Mouse (Mus musculus) midbrain, embryonic 14.5 days (tissue): ENCODE data around the gene Vmn1r214. TPM values are rescaled to one million over a fixed set of nuclear protein-coding genes. Genes with fewer than 3 reads are reported as not detected.
A peak's percentile ranks its signal among the peaks of the same experiment; 100 is the strongest.

ENCODE experiments used
- ATAC-seq: fragments of 200-750 bp; cut with Nextera tagmentation; 2 replicates; pipeline ENCODE4 v1.8.0; 2017; ENCODE audit warnings: moderate number of reproducible peaks, moderate library complexity; ENCODE audit not compliant: low FRiP score, low TSS enrichment
- DNase-seq: peaks from one replicate; pipeline ENCODE4 v3.0.0-alpha.2; 2015
- H3K27ac ChIP-seq: fragments of 300-500 bp; sonication (generic); replicated peaks from 2 replicates; pipeline ENCODE4 v1.5.1; 2014; ENCODE audit warnings: mild to moderate bottlenecking, low read depth, low read length, moderate library complexity
- H3K27me3 ChIP-seq: fragments of 300-500 bp; sonication (generic); 2 replicates; pipeline ENCODE4 v1.6.1; 2014; ENCODE audit warnings: low read length, control low read depth, mixed read lengths; ENCODE audit not compliant: control insufficient read depth, insufficient read depth
- H3K36me3 ChIP-seq: fragments of 300-500 bp; sonication (generic); 2 replicates; pipeline ENCODE4 v1.6.1; 2014; ENCODE audit warnings: low read length, control low read depth; ENCODE audit not compliant: control insufficient read depth, insufficient read depth
- H3K4me1 ChIP-seq: fragments of 300-500 bp; sonication (generic); 2 replicates; pipeline ENCODE4 v1.6.1; 2014; ENCODE audit warnings: mild to moderate bottlenecking, antibody characterized with exemption, low read length, control low read depth; ENCODE audit not compliant: control insufficient read depth, insufficient read depth
- H3K4me2 ChIP-seq: fragments of 300-500 bp; sonication (generic); 2 replicates; pipeline ENCODE4 v1.6.1; 2014; ENCODE audit warnings: mild to moderate bottlenecking, low read length, moderate library complexity
- H3K4me3 ChIP-seq: fragments of 300-500 bp; sonication (generic); replicated peaks from 2 replicates; pipeline ENCODE4 v1.5.1; 2014; ENCODE audit warnings: low read depth, low read length
- H3K9ac ChIP-seq: fragments of 300-500 bp; sonication (generic); replicated peaks from 2 replicates; pipeline ENCODE4 v1.6.1; 2014; ENCODE audit warnings: mild to moderate bottlenecking, low read length, moderate library complexity
- H3K9me3 ChIP-seq: fragments of 300-500 bp; sonication (generic); 2 replicates; pipeline ENCODE4 v1.6.1; 2016; ENCODE audit warnings: low read length, control low read depth, mixed read lengths; ENCODE audit not compliant: control insufficient read depth
- WGBS: fragments of 180-500 bp; shearing (Covaris S2); extraction: QIAGEN DNeasy Blood & Tissue Kit; methylation state at CpG from one replicate; pipeline ENCODE4 v1.1.7; 2014; 5-methylcytosine and 5-hydroxymethylcytosine counted together
- polyA plus RNA-seq: library from polyadenylated mRNA; unstranded; fragments of >200 nt; fragmentation: Nextera tagmentation; extraction: Ambion mirVana; gene quantifications from 2 replicates; pipeline ENCODE4 v1.2.1, GENCODE M21; 2014

Vmn1r214 gene
- polyA plus RNA-seq, result not detected in 2 replicates

- DNase-seq, result no peak
- Histone ChIP-seq H3K9me3 (no peaks in the 10 kb centered on the region), H3K36me3 (no peaks in the 10 kb centered on the region), H3K9ac (no peak within 1 kb of the TSS), H3K27ac (no peak within 1 kb of the TSS), H3K4me2 (no peak within 1 kb of the TSS), H3K4me1 (no peaks in the 10 kb centered on the region), H3K27me3 (no peaks in the 10 kb centered on the region), H3K4me3 (no peak within 1 kb of the TSS)
- no peak for ATAC-seq
- 88% methylated on average over 3 of the region's 3 CpGs for WGBS
Observed at GRCm38 (mm10) chr13:23030118-23030517, at the start of gene Vmn1r214. TSS of gene Vmn1r214 (plus strand) at chr13:23030418.

GRCm38 (mm10) chr13:22990214-22990891, 39.9 kb upstream of the Vmn1r214 start:
- Histone ChIP-seq H3K4me2 (no peak overlapping the region), H3K4me3 (no peak overlapping the region), H3K27ac (no peak overlapping the region), H3K4me1 (no peaks in the 10 kb centered on the region), H3K27me3 (no peaks in the 10 kb centered on the region), H3K9ac (no peak overlapping the region), H3K9me3 (no peaks in the 10 kb centered on the region), H3K36me3 (no peaks in the 10 kb centered on the region)
- WGBS, result 86% methylated on average over 11 of the region's 11 CpGs
- ATAC-seq (no peak), DNase-seq (no peak)

- no peak overlapping the region for H3K4me2 ChIP-seq
- H3K4me1 ChIP-seq, result no peaks in the 10 kb centered on the region
- whole genome bisulfite sequencing, result 33% methylated on average over 1 of the region's 1 CpGs
- H3K9ac ChIP-seq, result no peak overlapping the region
- no peaks in the 10 kb centered on the region for H3K36me3 ChIP-seq
- H3K27me3 ChIP-seq, result no peaks in the 10 kb centered on the region
- no peak for ATAC-seq
- no peaks in the 10 kb centered on the region for H3K9me3 ChIP-seq
- H3K27ac ChIP-seq, result no peak overlapping the region
- DNase-seq, result no peak
- H3K4me3 ChIP-seq, result no peak overlapping the region
Observed at GRCm38 (mm10) chr13:22992178-22992700, 38.0 kb upstream of the Vmn1r214 start.

DNA sequence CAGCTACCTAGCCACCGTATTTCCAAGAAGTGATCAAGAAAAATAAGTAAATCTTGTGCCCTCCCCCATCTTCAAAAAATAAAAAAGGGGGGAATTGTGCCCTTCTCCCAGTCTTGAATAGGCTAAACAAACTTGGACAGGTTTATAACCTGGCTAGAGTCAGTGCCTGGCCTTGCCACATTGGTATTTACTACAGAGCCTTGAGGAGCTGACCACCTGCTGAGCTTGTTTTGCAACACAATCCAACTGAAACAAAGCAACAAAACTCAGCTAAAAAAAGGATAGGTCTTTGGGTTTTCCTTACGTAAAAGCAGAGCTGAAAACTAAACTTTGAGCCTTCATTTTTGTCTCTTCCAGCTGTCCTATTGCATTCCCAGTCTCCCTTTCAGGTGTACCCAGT, 37.5 kb upstream of the Vmn1r214 start:
- 67% methylated on average over 2 of the region's 2 CpGs for WGBS
- no peak overlapping the region for H3K27ac ChIP-seq
- no peaks in the 10 kb centered on the region for H3K9me3 ChIP-seq
- H3K4me2 ChIP-seq, result no peak overlapping the region
- no peak overlapping the region for H3K4me3 ChIP-seq
- H3K4me1 ChIP-seq, result no peaks in the 10 kb centered on the region
- H3K9ac ChIP-seq, result no peak overlapping the region
- no peaks in the 10 kb centered on the region for H3K27me3 ChIP-seq
- no peaks in the 10 kb centered on the region for H3K36me3 ChIP-seq
- ATAC-seq (no peak), DNase-seq (no peak)

- Histone ChIP-seq H3K9me3 (no peaks in the 10 kb centered on the region), H3K4me1 (no peaks in the 10 kb centered on the region), H3K9ac (no peak within 1 kb of the TSS)
Observed at GRCm38 (mm10) chr13:23007356-23007755, 22.9 kb upstream of the Vmn1r214 start, which contains the start of gene Vmn1r213. TSS of gene Vmn1r213 (plus strand) at chr13:23007656.

DNA sequence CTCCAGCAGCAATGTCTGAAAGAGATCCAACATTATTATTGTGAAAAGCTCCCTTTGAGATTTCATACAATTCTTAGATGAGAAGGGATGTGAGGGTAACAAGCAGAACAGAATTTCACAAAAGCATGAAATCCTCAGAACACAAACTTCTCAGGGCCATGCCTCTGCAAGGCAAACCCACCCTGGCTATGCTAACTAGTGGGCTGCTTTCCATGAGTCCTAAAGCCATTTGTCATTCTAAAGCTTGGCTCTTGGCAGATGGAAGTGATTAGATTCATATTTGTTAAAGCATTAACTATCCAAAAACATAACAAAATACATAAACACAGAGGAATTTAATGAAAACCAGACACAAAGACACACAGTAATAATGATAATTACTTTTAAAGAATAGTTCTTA, 12.1 kb upstream of the Vmn1r214 start:
- no peaks in the 10 kb centered on the region for H3K36me3 ChIP-seq
- H3K9ac ChIP-seq, result no peak overlapping the region
- no peak overlapping the region for H3K4me2 ChIP-seq
- no peaks in the 10 kb centered on the region for H3K9me3 ChIP-seq
- peak; percentile 0 for DNase-seq
- no peaks in the 10 kb centered on the region for H3K27me3 ChIP-seq
- no peak overlapping the region for H3K27ac ChIP-seq
- ATAC-seq, result no peak
- H3K4me3 ChIP-seq, result no peak overlapping the region
- H3K4me1 ChIP-seq, result no peaks in the 10 kb centered on the region

More at GRCm38 (mm10) chr13:23007356-23007755, 22.9 kb upstream of the Vmn1r214 start, which contains the start of gene Vmn1r213:
- DNase-seq (no peak), ATAC-seq (no peak)
- H3K27me3 ChIP-seq, result no peaks in the 10 kb centered on the region
- no peak within 1 kb of the TSS for H3K4me3 ChIP-seq
- WGBS, result 86% methylated on average over 1 of the region's 1 CpGs
- H3K36me3 ChIP-seq, result no peaks in the 10 kb centered on the region
- no peak within 1 kb of the TSS for H3K4me2 ChIP-seq
- H3K27ac ChIP-seq, result no peak within 1 kb of the TSS

- no peak for DNase-seq
- no peak overlapping the region for H3K27ac ChIP-seq
- H3K9me3 ChIP-seq, result no peaks in the 10 kb centered on the region
- no peak for ATAC-seq
- H3K27me3 ChIP-seq, result no peaks in the 10 kb centered on the region
- H3K4me2 ChIP-seq, result no peak overlapping the region
- no peaks in the 10 kb centered on the region for H3K36me3 ChIP-seq
- H3K4me3 ChIP-seq, result no peak overlapping the region
- H3K4me1 ChIP-seq, result no peaks in the 10 kb centered on the region
- no peak overlapping the region for H3K9ac ChIP-seq
Observed at GRCm38 (mm10) chr13:23024812-23025211, 5.4 kb upstream of the Vmn1r214 start.

GRCm38 (mm10) chr13:23057778-23058177, 27.6 kb downstream of the Vmn1r214 start:
- Histone ChIP-seq H3K4me3 (no peak overlapping the region), H3K9ac (no peak overlapping the region), H3K27me3 (no peaks in the 10 kb centered on the region), H3K4me1 (no peaks in the 10 kb centered on the region), H3K36me3 (no peaks in the 10 kb centered on the region), H3K27ac (no peak overlapping the region), H3K4me2 (no peak overlapping the region), H3K9me3 (no peaks in the 10 kb centered on the region)
- no peak for ATAC-seq
- 64% methylated on average over 1 of the region's 1 CpGs for WGBS
- DNase-seq, result no peak

DNA sequence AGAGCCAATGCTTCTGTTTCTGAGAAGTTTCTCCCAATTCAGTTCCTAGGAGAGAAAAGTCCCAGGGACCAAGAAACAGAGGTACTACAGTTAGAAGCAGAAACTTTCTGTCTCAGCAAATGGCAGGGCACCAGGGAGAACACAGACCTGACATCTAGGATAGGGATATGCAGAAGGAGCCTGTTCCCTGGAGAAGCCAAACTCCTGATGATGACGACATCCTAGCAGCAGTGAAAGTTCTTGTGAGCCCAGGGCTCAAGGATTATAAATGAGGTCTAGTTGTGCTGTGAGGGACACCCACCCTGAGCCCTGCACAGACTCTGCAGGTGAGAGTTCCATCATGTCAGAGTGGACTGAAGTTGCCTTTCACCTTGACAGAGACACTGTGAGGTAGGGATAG, 37.5 kb downstream of the Vmn1r214 start, which contains the start of gene Vmn1r215:
TSS of gene Vmn1r215 (plus strand) at position 301 of the 400 bp plus-strand sequence.
- DNase-seq (no peak), ATAC-seq (no peak)
- H3K27me3 ChIP-seq, result no peaks in the 10 kb centered on the region
- no peak within 1 kb of the TSS for H3K27ac ChIP-seq
- H3K9me3 ChIP-seq, result no peaks in the 10 kb centered on the region
- no peaks in the 10 kb centered on the region for H3K4me1 ChIP-seq
- H3K4me3 ChIP-seq, result no peak within 1 kb of the TSS
- H3K36me3 ChIP-seq, result no peaks in the 10 kb centered on the region
- H3K4me2 ChIP-seq, result no peak within 1 kb of the TSS
- H3K9ac ChIP-seq, result no peak within 1 kb of the TSS
- WGBS, result 85% methylated on average over 1 of the region's 1 CpGs
